8 mouse cellular contexts compared by ENCODE assay signal in genomic region chr2:30471795-30472720, GRCm38 (mm10). TPM values are rescaled to one million over a fixed set of nuclear protein-coding genes. Genes with fewer than 3 reads are reported as not detected.
DNase-seq lines count a peak whose midpoint lies in the region; ATAC-seq and TF ChIP-seq lines count a peak whose summit lies in the region.

No protein-coding gene starts in this region.

- H3K36me3 ChIP-seq in G1E (replicated peaks) = no peaks in the 10 kb centered on the region
- H3K36me3 ChIP-seq in hindbrain, embryonic 13.5 days = no peaks in the 10 kb centered on the region

- H3K4me2 ChIP-seq in hindbrain, embryonic 13.5 days = peak overlapping the region; percentile 97

- under 1% methylated on average over 47 of the region's 51 CpGs for WGBS in hindbrain, embryonic 13.5 days

- H3K9ac ChIP-seq in hindbrain, embryonic 13.5 days = peak overlapping the region; percentile 99

- H3K27ac ChIP-seq in hindbrain, embryonic 13.5 days = peak overlapping the region; percentile 94

- H3K9me3 ChIP-seq in G1E (replicated peaks) = peaks cover 17% of the 10 kb centered on the region
- no peaks in the 10 kb centered on the region for H3K9me3 ChIP-seq in hindbrain, embryonic 13.5 days

- H3K27me3 ChIP-seq in G1E (ENCODE audit: insufficient read depth, low read length) = peaks cover 78% of the 10 kb centered on the region
- H3K27me3 ChIP-seq in hindbrain, embryonic 13.5 days = peaks cover 10% of the 10 kb centered on the region; the same call in 1 of the 2 replicates

- DNase-seq in G1E (ENCODE audit: low spot score) = peak; percentile 64
- peak; percentile 35 for DNase-seq in cerebellum, adult 8-10 months
- peak; percentile 52 to 60 for DNase-seq in frontal cortex, postnatal 25 days (ENCODE audit: low spot score in 2 of 2)
- peak; percentile 72 for DNase-seq in left cerebral cortex, adult 11 months (ENCODE audit: low spot score)
- DNase-seq in lung, postnatal 36 days = peak; percentile 96
- DNase-seq in right cerebral cortex, adult 18-20 months = peak; percentile 87
- DNase-seq in urinary bladder, postnatal 10 days (ENCODE audit: low spot score) = peak; percentile 39

- H3K4me3 ChIP-seq in G1E (ENCODE audit: low read depth, low read length) = peak overlapping the region; percentile 54; the same call in 1 of the 2 replicates
- H3K4me3 ChIP-seq in hindbrain, embryonic 13.5 days = peak overlapping the region; percentile 97

- H3K4me1 ChIP-seq in G1E (ENCODE audit: insufficient read depth, low read depth, low read length) = peaks cover 23% of the 10 kb centered on the region
- H3K4me1 ChIP-seq in hindbrain, embryonic 13.5 days (replicated peaks) = peaks cover 52% of the 10 kb centered on the region

- TF ChIP-seq CTCF in G1E (IDR thresholded peaks at IDR 0.05; ENCODE audit: low read depth, low read length) = no peak

- no peak for ATAC-seq in G1E (ENCODE audit: extremely low read depth, insufficient number of reproducible peaks, low FRiP score, poor library complexity, severe bottlenecking)
- no peak for ATAC-seq in hindbrain, embryonic 13.5 days (ENCODE audit: low FRiP score)

RNA-seq across cellular contexts. Expression of gene Ier5l, which starts 2.0 kb away (rescaled TPM):
- total RNA-seq in G1E (2014; fragmentation: Nextera tagmentation) (not detected in 2 replicates), G1E (2017) (not detected in 2 replicates)
- not detected in 2 replicates for polyA plus RNA-seq in G1E (2012)
- 2.1 and 2.9 TPM in 2 replicates for polyA plus RNA-seq in hindbrain, embryonic 13.5 days (2015; fragmentation: Nextera tagmentation; extraction: Ambion mirVana)

RNA-seq across cellular contexts. Expression of gene Ptpa, which starts 56.2 kb away (rescaled TPM):
- total RNA-seq in G1E (2014; fragmentation: Nextera tagmentation) (87.0 and 106 TPM in 2 replicates), G1E (2017) (74.1 and 81.5 TPM in 2 replicates)
- 502 and 583 TPM in 2 replicates for polyA plus RNA-seq in G1E (2012)
- polyA plus RNA-seq in hindbrain, embryonic 13.5 days (2015; fragmentation: Nextera tagmentation; extraction: Ambion mirVana) = 129 and 133 TPM in 2 replicates

RNA-seq across cellular contexts. Expression of gene Crat, which starts 56.4 kb away (rescaled TPM):
- total RNA-seq in G1E (2014; fragmentation: Nextera tagmentation) = 28.6 and 44.4 TPM in 2 replicates
- 16.1 and 17.2 TPM in 2 replicates for total RNA-seq in G1E (2017)
- polyA plus RNA-seq in G1E (2012) = 34.2 and 43.2 TPM in 2 replicates
- polyA plus RNA-seq in hindbrain, embryonic 13.5 days (2015; fragmentation: Nextera tagmentation; extraction: Ambion mirVana) = 22.1 and 24.0 TPM in 2 replicates

Comparison
In these comparisons a context has a peak if more than half of its experiments do, and no peak if none do; other contexts are left out.
1. DNase-seq: peak in every context shown above with its lines; median percentile 96 in lung, postnatal 36 days; 87 in right cerebral cortex, adult 18-20 months; 72 in left cerebral cortex, adult 11 months; 64 in G1E; 56 in frontal cortex, postnatal 25 days; 39 in urinary bladder, postnatal 10 days; 35 in cerebellum, adult 8-10 months.